In the genomic region with DNA sequence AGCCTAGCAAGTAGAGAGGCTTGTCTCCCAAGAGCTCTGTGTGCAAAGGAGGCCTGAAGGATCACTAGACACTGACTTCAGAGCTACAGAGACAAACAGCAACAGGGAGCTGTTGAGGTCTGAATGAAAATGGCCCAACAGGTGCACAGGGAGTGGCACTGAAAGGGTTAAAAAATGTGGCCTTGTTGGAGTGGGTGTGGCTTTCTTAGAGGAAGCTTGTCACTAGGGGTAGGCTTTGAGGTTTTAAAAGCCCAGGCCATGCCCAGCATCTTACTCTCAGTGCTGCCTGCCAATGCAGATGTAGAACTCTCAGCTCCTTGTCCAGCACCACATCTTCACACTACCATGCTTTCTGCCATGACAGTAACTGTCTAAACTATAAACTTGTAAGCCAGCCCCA, we compare ENCODE assay signal across 31 mouse cellular contexts. TPM values are rescaled to one million over a fixed set of nuclear protein-coding genes. Genes with fewer than 3 reads are reported as not detected.
DNase-seq lines count a peak whose midpoint lies in the region; ATAC-seq and TF ChIP-seq lines count a peak whose summit lies in the region.
"Had no signal": no experiment of that assay in that cellular context is flagged by ENCODE, and none has a peak within 500 bp of the region (broad histone marks: within the 10 kb centered on the region; RNA-seq: fewer than 3 reads in every experiment).

No protein-coding gene starts in this region.

- TF ChIP-seq CTCF in MEL (IDR thresholded peaks at IDR 0.05 in 2 of 3, conservative IDR thresholded peaks at IDR 0.05 in 1 of 3; ENCODE audit: control insufficient read depth in 1 of 3, insufficient read depth in 1 of 3, low read depth in 2 of 3, low read length in 3 of 3, poor library complexity in 1 of 3, severe bottlenecking in 1 of 3): no peak

- H3K36me3 ChIP-seq in MEL (ENCODE audit: control insufficient read depth in 1 of 2, insufficient read depth in 2 of 2, low read length in 2 of 2): peaks cover 0 to 27% of the 10 kb centered on the region in 2 experiments; a peak in 2 of 4 replicates
- no peaks in the 10 kb centered on the region for H3K36me3 ChIP-seq in kidney, embryonic 14.5 days (ENCODE audit: control insufficient read depth, insufficient read depth, low read length)
- no peaks in the 10 kb centered on the region; the same call in 1 of the 2 replicates for H3K36me3 ChIP-seq in kidney, embryonic 15.5 days
- H3K36me3 ChIP-seq: embryonic facial prominence, embryonic 12.5 days; forebrain, embryonic 15.5 days; hindbrain, embryonic 12.5 days; neural tube, embryonic 13.5 days had no signal

- no peaks in the 10 kb centered on the region for H3K9me3 ChIP-seq in MEL (replicated peaks; ENCODE audit: insufficient read depth, low read length)
- no peaks in the 10 kb centered on the region for H3K9me3 ChIP-seq in kidney, embryonic 14.5 days (ENCODE audit: control insufficient read depth, low read length)
- H3K9me3 ChIP-seq in kidney, embryonic 15.5 days (replicated peaks): no peaks in the 10 kb centered on the region
- H3K9me3 ChIP-seq: embryonic facial prominence, embryonic 12.5 days; forebrain, embryonic 15.5 days; hindbrain, embryonic 12.5 days; neural tube, embryonic 13.5 days had no signal

- TF ChIP-seq EP300 in MEL (IDR thresholded peaks at IDR 0.05; ENCODE audit: low read depth in 1 of 2, low read length in 2 of 2): no peak

- H3K4me3 ChIP-seq in MEL (ENCODE audit: control insufficient read depth in 1 of 2, insufficient read depth in 1 of 2, low read depth in 2 of 2, low read length in 2 of 2): no peak overlapping the region
- no peak overlapping the region for H3K4me3 ChIP-seq in kidney, embryonic 14.5 days (ENCODE audit: low read length)
- no peak overlapping the region for H3K4me3 ChIP-seq in kidney, embryonic 15.5 days (replicated peaks)
- H3K4me3 ChIP-seq: embryonic facial prominence, embryonic 12.5 days; forebrain, embryonic 15.5 days; gastrocnemius, adult 2 months; hindbrain, embryonic 12.5 days; left cerebral cortex, adult 2 months; megakaryocyte, embryonic 14.5 days; neural tube, embryonic 13.5 days had no signal

- no peak for TF ChIP-seq RAD21 in MEL (IDR thresholded peaks at IDR 0.05; ENCODE audit: low read depth, low read length)

- no peak overlapping the region for H3K4me2 ChIP-seq in kidney, embryonic 14.5 days (replicated peaks; ENCODE audit: low read depth, low read length)
- H3K4me2 ChIP-seq in kidney, embryonic 15.5 days: no peak overlapping the region
- H3K4me2 ChIP-seq: embryonic facial prominence, embryonic 12.5 days; forebrain, embryonic 15.5 days; heart, embryonic 11.5 days; hindbrain, embryonic 12.5 days; neural tube, embryonic 13.5 days had no signal

- no peaks in the 10 kb centered on the region for H3K27me3 ChIP-seq in MEL (ENCODE audit: control insufficient read depth in 1 of 2, insufficient read depth in 2 of 2, low read length in 2 of 2)
- H3K27me3 ChIP-seq in kidney, embryonic 14.5 days (ENCODE audit: control insufficient read depth, insufficient read depth, low read length): no peaks in the 10 kb centered on the region
- no peaks in the 10 kb centered on the region for H3K27me3 ChIP-seq in kidney, embryonic 15.5 days
- H3K27me3 ChIP-seq: embryonic facial prominence, embryonic 12.5 days; forebrain, embryonic 15.5 days; hindbrain, embryonic 12.5 days; neural tube, embryonic 13.5 days had no signal

- no peak overlapping the region for H3K9ac ChIP-seq in MEL (ENCODE audit: control insufficient read depth, low read depth, low read length, poor library complexity, severe bottlenecking)
- H3K9ac ChIP-seq in kidney, embryonic 14.5 days (ENCODE audit: low read depth, low read length): no peak overlapping the region
- no peak overlapping the region for H3K9ac ChIP-seq in kidney, embryonic 15.5 days
- H3K9ac ChIP-seq: embryonic facial prominence, embryonic 12.5 days; forebrain, embryonic 15.5 days; hindbrain, embryonic 12.5 days; neural tube, embryonic 13.5 days had no signal

- DNase-seq in retina, embryonic 14.5 days (ENCODE audit: low spot score): peak; percentile 11
- no peak for DNase-seq in retina, postnatal 1 day
- DNase-seq in MEL (ENCODE audit: low read depth, low spot score): peak; percentile 53
- peak; percentile 34 for DNase-seq in embryo, embryonic 11 days
- DNase-seq in frontal cortex, adult 2 months (ENCODE audit: extremely low spot score in 1 of 2, low spot score in 1 of 2): no peak
- DNase-seq: adrenal gland, adult 2 months; cerebellum, postnatal 14 days; gastrocnemius, adult 2 months; heart, postnatal 10 days; kidney, adult 2 months; kidney, postnatal 25 days; left cerebral cortex, postnatal 4 days; liver; lung, adult 18-20 months; lung, postnatal 14 days; right cerebral cortex, postnatal 14 days; spleen, adult 18-20 months; thymus, adult 18-20 months had no signal

- H3K4me1 ChIP-seq in MEL (ENCODE audit: control insufficient read depth in 1 of 2, insufficient read depth in 2 of 2, low read length in 2 of 2): peaks cover 10 to 15% of the 10 kb centered on the region in 2 experiments
- no peaks in the 10 kb centered on the region for H3K4me1 ChIP-seq in kidney, embryonic 14.5 days (ENCODE audit: control insufficient read depth, insufficient read depth, low read length)
- H3K4me1 ChIP-seq in kidney, embryonic 15.5 days: peaks cover 12% of the 10 kb centered on the region
- H3K4me1 ChIP-seq: megakaryocyte, embryonic 14.5 days had no signal

- no peak overlapping the region for H3K27ac ChIP-seq in MEL (ENCODE audit: control insufficient read depth, low read depth, low read length)
- H3K27ac ChIP-seq in kidney, embryonic 14.5 days (ENCODE audit: low read depth, low read length): no peak overlapping the region
- no peak overlapping the region for H3K27ac ChIP-seq in kidney, embryonic 15.5 days
- H3K27ac ChIP-seq: embryonic facial prominence, embryonic 12.5 days; forebrain, embryonic 15.5 days; gastrocnemius, adult 2 months; hindbrain, embryonic 12.5 days; left cerebral cortex, adult 2 months; neural tube, embryonic 13.5 days had no signal

- TF ChIP-seq POLR2A in MEL (IDR thresholded peaks at IDR 0.05; ENCODE audit: control insufficient read depth in 1 of 2, insufficient read depth in 1 of 2, low read depth in 1 of 2, low read length in 2 of 2, poor library complexity in 1 of 2): no peak

- 0 out of 2 replicates have a peak, but pooled peaks cover 1% of the 10 kb centered on the region for H3K79me2 ChIP-seq in MEL (ENCODE audit: control insufficient read depth, insufficient read depth, low read length, poor library complexity)

- ATAC-seq in kidney, embryonic 14.5 days (ENCODE audit: low FRiP score, low TSS enrichment): no peak
- ATAC-seq in kidney, embryonic 15.5 days (replicated peaks; ENCODE audit: low FRiP score): no peak
- ATAC-seq: CD4-positive, CD25-positive, alpha-beta regulatory T cell, adult 4 months; forebrain, embryonic 15.5 days; inflammation-experienced regulatory T-cells, adult 6 months had no signal

TF ChIP-seq in MEL, 35 proteins besides CTCF, POLR2A, EP300 and RAD21:
- TF ChIP-seq ZC3H11A (IDR thresholded peaks at IDR 0.05; ENCODE audit: low read depth, low read length): no peak
- 0 out of 2 replicates have a peak, but pooled peaks have one; percentile 2 for TF ChIP-seq SIN3A (IDR thresholded peaks at IDR 0.05; ENCODE audit: low read length)

RNA-seq across cellular contexts. Expression of gene Camsap2, which starts 29.6 kb away (rescaled TPM):
- 7.0 and 7.6 TPM in 2 replicates for total RNA-seq in MEL (2012; rRNA removed)
- 10 to 100 TPM; 10.7 to 38.3 TPM for polyA plus RNA-seq in MEL (2012; ENCODE audit: insufficient read depth in 1 of 2, insufficient read length in 2 of 2, low read depth in 1 of 2, low replicate concordance in 2 of 2, missing spikeins in 1 of 2)
- polyA plus RNA-seq in kidney, embryonic 14.5 days (2014; fragmentation: Nextera tagmentation; extraction: Ambion mirVana): 13.0 and 19.1 TPM in 2 replicates
- polyA plus RNA-seq in kidney, embryonic 15.5 days (2015; fragmentation: Nextera tagmentation; extraction: Ambion mirVana): 9.0 and 9.9 TPM in 2 replicates
- polyA plus RNA-seq in frontal cortex, adult 2 months (2012; rRNA removed): 53.6 and 53.7 TPM in 2 replicates

RNA-seq across cellular contexts. Expression of gene Gpr25, which starts 55.6 kb away (rescaled TPM):
- total RNA-seq in MEL (2012; rRNA removed): not detected in 2 replicates
- not detected for polyA plus RNA-seq in MEL (2012; ENCODE audit: insufficient read depth in 1 of 2, insufficient read length in 2 of 2, low read depth in 1 of 2, low replicate concordance in 2 of 2, missing spikeins in 1 of 2)
- polyA plus RNA-seq in kidney, embryonic 14.5 days (2014; fragmentation: Nextera tagmentation; extraction: Ambion mirVana): not detected in 2 replicates
- not detected in 2 replicates for polyA plus RNA-seq in kidney, embryonic 15.5 days (2015; fragmentation: Nextera tagmentation; extraction: Ambion mirVana)
- polyA plus RNA-seq in frontal cortex, adult 2 months (2012; rRNA removed): 5.4 and 6.5 TPM in 2 replicates
- total RNA-seq: adrenal gland, adult 2 months; gastrocnemius, adult 2 months; granulocyte monocyte progenitor cell, adult 5-6 weeks; heart, postnatal 10 days had no signal
- polyA plus RNA-seq: adrenal gland, adult 2 months; CD4-positive, CD25-positive, alpha-beta regulatory T cell, adult 4 months; embryonic facial prominence, embryonic 12.5 days; heart, embryonic 11.5 days; hindbrain, embryonic 12.5 days; inflammation-experienced regulatory T-cells, adult 6 months; stomach, embryonic 14.5 days had no signal

Comparison
In these comparisons a context has a peak if more than half of its experiments do, and no peak if none do; other contexts are left out.
1. DNase-seq: peak in retina, embryonic 14.5 days (single experiment), MEL (single experiment) and embryo, embryonic 11 days (single experiment); none in retina, postnatal 1 day (single experiment) and frontal cortex, adult 2 months (0 of 2).